Mouse (Mus musculus) liver, embryonic 14.5 days (tissue): ENCODE measurements at regions not wholly inside any gene's neighbourhood (a gene's known extent, or its start where the extent isn't known, plus 50 kb on each side); places are given as distances from the start of the nearest gene placed in this dataset.

ENCODE experiments used
- CTCF ChIP-seq: IDR thresholded peaks from 2 replicates; pipeline ENCODE4 v1.5.1; 2016; ENCODE audit warnings: antibody characterized with exemption, low read depth, control low read depth
- EP300 ChIP-seq: IDR thresholded peaks from 2 replicates; pipeline ENCODE4 v1.6.1; 2016; ENCODE audit warnings: antibody characterized with exemption, low read depth

DNA sequence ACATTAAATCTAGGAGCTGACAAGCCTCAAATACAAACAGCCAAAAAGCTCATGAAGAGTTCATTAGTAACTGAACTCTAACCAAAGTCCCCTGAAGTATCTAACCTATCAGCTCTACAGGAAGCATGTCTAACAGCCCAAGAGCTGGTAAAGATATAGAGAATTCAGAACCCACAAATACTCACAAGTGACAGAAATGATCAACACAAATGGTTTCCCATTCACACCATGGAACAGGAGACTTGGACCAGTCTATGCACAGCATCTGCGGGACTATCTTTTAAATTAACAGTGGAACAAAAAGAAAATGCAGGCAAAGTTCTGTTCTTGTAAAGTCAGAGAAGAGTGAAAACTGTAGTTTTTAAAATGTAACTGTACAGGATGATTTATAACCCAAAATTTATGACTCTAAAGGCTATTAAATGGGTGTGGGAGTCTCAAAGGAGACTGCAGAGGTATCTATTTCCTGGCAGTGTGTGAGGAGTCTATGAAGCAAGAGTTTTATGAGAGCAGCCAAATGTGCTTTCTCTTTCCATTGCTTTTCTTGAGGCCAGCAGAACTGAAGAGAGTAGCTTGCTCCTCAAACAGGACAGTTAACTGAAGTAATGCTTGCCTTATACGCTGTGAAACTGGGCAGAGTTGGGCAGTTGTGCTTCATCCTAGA lies 152.7 kb upstream of the Mad2l1 start:
- TF ChIP-seq EP300, result no peak
- no peak for TF ChIP-seq CTCF
